Mouse (Mus musculus): ENCODE measurements around the gene Kcnmb3.

Gene Kcnmb3

GRCm38 (mm10) chr3:32495856-32496710 lies 4.1 kb upstream of the Kcnmb3 start:
- in situ Hi-C loops (cut with MboI, MseI), result loop anchor here (25.0 kb wide), 1 partner anchor 309 kb away; no protein-coding TSS in a partner anchor

DNA sequence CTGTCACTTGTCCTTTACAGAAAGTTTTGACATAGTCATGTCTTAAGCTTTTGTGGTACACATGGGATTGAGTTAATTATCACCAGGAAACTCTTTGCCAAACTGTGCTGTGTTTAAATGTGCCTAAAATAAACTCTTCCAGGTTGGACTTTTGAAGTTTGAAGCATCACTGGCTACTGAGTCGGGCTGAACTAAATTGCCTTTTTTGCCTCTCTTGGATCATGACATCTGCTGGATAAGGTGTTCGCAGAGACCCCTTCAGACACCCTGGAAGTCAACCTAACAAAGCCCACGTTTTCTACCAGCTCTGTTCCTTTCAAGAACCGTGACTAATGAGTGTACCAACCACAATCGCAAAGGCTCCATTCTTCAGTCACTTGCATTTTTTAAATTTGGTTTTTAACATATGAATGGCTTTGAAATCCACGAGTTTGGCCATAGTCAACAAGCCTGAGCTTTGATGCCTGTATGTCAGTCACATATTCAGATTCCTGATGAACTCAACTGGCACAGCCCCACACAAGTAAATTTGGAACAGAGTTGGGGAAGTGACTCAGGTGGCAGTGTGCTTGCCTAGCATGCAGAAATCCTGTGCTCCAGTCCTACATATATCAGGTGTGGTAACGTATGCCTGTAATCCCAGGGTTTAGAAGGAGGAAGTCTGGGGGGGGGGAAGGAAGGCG lies 3.2 kb upstream of the Kcnmb3 start:
- in situ Hi-C loops (cut with MboI, MseI), result loop anchor here (25.0 kb wide), 1 partner anchor 308 kb away; no protein-coding TSS in a partner anchor

- in situ Hi-C loops (cut with MboI, MseI), result loop anchor here (25.0 kb wide), 1 partner anchor 307 kb away; no protein-coding TSS in a partner anchor
Measured at GRCm38 (mm10) chr3:32494387-32495087, 2.5 kb upstream of the Kcnmb3 start.

DNA sequence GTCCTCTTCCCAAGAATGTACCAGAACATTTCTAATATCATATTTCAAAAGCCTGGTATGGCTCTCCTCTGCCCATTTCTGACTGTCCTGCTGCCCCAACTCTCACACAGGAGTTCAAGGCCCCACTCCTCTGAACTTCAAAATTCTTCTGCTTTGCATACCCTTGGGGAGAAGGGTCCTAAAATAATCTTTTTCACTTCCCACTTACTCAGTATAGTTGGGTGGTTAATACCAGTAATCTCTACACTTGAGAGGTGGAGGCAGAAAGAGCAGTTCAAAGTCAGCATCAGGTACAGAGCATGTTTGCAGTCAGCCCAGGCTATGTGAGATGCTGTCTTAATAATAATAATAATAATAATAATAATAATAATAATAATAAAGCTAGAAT lies 1.1 kb downstream of the Kcnmb3 start:
- in situ Hi-C loops (cut with MboI, MseI), result loop anchor here (25.0 kb wide), 1 partner anchor 304 kb away; no protein-coding TSS in a partner anchor

GRCm38 (mm10) chr3:32490076-32490927 lies 1.7 kb downstream of the Kcnmb3 start:
- in situ Hi-C loops (cut with MboI, MseI), result loop anchor here (25.0 kb wide), 1 partner anchor 303 kb away; no protein-coding TSS in a partner anchor

GRCm38 (mm10) chr3:32488172-32488571 lies 3.9 kb downstream of the Kcnmb3 start:
- in situ Hi-C loops (cut with MboI, MseI), result loop anchor here (5.0 to 25.0 kb wide), 3 partner anchors 116 to 493 kb away; no protein-coding TSS in a partner anchor

GRCm38 (mm10) chr3:32486543-32486942 lies 5.5 kb downstream of the Kcnmb3 start:
- in situ Hi-C loops (cut with MboI, MseI), result loop anchor here (5.0 to 25.0 kb wide), 3 partner anchors 114 to 492 kb away; no protein-coding TSS in a partner anchor

DNA sequence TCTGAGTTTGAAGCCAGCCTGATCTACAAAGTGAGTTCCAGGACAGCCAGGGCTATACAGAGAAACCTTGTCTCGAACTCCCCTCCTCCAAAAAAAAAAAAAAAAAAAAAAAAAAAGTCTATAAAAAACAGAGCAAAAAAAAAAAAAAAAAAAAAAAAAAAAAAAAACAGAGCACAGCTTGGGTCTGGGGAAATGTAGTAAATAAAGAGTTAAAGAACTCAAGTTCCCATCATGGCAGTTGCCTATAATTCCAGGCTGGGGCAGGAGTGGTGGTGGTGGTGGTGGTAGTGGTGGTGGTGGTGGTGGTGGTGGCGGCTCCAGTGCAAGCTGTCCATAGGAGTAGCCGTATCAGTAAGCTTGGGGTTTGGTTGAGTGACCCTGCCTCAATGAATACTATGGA lies 9.0 kb downstream of the Kcnmb3 start:
- in situ Hi-C loops (cut with MboI, MseI), result loop anchor here (10.0 to 25.0 kb wide), 2 partner anchors 296 to 488 kb away; no protein-coding TSS in a partner anchor

DNA sequence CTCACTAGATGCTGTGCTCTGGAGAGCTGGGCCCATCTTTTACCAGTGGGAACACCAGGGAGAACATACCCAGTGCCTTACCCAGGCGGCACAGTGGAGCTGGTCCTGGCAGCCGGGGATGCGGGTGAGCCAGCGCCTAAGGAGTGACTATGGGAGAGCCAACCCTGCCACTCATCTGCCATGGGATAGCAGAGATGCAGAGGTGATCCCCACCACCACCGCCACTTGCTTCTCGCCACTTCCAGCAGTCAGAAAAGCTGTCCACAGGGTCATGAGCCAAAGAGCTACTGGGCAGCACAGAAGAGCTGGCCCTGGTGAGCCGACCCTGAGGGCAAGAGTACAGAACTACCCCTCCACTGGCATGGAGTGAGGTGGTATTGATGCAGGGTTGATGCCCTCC lies 12.1 kb downstream of the Kcnmb3 start:
- in situ Hi-C loops (cut with MboI, MseI), result loop anchor here (10.0 to 25.0 kb wide), 2 partner anchors 293 to 485 kb away; no protein-coding TSS in a partner anchor

DNA sequence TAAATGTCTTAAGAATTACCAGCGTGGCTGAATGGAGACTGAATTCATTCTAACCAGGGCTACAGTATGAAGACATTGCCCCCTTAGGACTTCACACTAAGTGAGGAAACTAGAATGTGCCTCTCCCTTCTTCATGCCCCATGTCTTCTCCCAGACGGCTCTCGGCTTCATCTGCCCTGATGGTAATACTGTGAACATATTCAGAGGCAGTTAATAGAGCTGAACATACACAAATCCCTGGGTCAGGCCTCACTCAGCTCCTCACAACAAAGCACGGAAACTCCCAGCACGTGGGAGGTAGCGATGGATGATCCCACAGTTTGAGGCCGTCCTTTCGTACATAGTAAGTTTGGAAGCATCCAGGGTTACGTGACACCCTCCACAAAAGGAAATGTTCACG lies 18.8 kb downstream of the Kcnmb3 start:
- in situ Hi-C loops (cut with MboI, MseI), result no loop called here

- in situ Hi-C loops (cut with MboI, MseI), result no loop called here
Measured at GRCm38 (mm10) chr3:32472191-32472900, 19.7 kb downstream of the Kcnmb3 start.

DNA sequence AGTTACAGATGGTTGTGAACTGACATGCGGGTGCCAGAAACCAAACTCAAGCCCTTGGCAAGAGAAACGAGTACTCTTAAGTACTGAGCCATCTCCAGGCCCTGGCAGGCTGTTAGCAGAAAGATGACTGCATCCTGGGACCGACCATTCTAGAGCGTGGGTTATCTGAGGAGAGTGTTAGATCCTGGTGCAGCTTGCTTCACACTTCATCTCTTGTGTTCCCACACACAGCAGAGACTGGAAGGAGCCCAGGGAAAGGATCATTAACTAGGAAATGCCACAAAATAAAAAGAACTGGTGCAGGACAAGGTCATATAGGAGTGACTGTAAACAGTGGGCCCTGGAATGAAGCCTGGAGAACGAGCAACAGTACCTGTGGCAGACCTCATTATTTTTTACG lies 20.9 kb downstream of the Kcnmb3 start:
- in situ Hi-C loops (cut with MboI, MseI), result no loop called here

GRCm38 (mm10) chr3:32470449-32470848 lies 21.6 kb downstream of the Kcnmb3 start:
- in situ Hi-C loops (cut with MboI, MseI), result no loop called here

GRCm38 (mm10) chr3:32468411-32468810 lies 23.6 kb downstream of the Kcnmb3 start:
- in situ Hi-C loops (cut with MboI, MseI), result no loop called here

GRCm38 (mm10) chr3:32467321-32467720 lies 24.7 kb downstream of the Kcnmb3 start:
- in situ Hi-C loops (cut with MboI, MseI), result no loop called here

- in situ Hi-C loops (cut with MboI, MseI), result no loop called here
Measured at GRCm38 (mm10) chr3:32459777-32460176, 32.3 kb downstream of the Kcnmb3 start.

- in situ Hi-C loops (cut with MboI, MseI), result no loop called here
Measured at GRCm38 (mm10) chr3:32454329-32455021, 37.6 kb downstream of the Kcnmb3 start.

DNA sequence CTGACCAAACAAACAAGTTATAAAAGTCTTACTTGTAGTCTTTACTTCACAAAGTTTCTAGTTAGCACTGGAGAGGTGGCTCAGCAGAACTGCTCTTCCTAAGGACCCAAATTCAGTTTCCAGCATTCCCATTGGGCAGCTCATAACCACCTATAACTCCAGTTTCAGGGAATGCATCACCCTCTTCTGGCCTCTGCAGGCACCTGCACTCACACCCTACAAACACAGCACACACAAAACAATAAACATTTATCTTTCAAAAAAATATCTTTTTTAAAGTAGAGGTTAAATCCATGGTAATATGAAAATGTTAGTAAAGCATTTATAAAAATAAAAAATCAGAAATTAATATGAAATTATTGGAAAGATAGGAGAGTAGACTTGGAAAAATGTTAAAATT lies 50.3 kb downstream of the Kcnmb3 start:
- in situ Hi-C loops (cut with MboI, MseI), result no loop called here

DNA sequence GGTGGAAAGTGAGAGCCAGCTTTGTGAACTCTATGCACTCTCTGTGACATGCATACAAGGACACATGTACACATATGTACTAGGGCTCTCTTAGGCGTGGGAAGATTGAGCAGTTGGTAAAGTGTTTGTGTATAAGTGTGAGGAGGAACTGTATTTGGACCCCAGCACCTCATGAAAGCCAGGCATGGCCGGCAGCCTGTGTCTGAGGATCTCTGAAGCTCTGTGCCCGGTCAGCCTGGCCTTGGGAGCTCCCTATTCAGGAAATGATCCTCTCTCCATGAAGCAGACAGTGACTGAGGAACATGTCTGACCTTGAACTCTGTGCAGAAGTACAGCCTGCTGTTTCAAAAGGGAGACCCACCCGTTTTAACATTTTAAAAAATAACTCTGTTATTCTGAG lies 53.3 kb downstream of the Kcnmb3 start:
- in situ Hi-C loops (cut with MboI, MseI), result loop anchor here (10.0 kb wide), 1 partner anchor 1044 kb away; no protein-coding TSS in a partner anchor

All from T-helper 2 cell (primary cell).